ENCODE assay signal across 22 mouse cellular contexts in genomic region chr10:41245028-41245427, GRCm38 (mm10). TPM values are rescaled to one million over a fixed set of nuclear protein-coding genes. Genes with fewer than 3 reads are reported as not detected.
DNase-seq lines count a peak whose midpoint lies in the region; ATAC-seq lines count a peak whose summit lies in the region.
"Had no signal": no experiment of that assay in that cellular context is flagged by ENCODE, and none has a peak within 500 bp of the region (broad histone marks: within the 10 kb centered on the region; RNA-seq: fewer than 3 reads in every experiment).

No protein-coding gene starts in this region.

- H3K27me3 ChIP-seq in heart, embryonic 12.5 days (replicated peaks): no peaks in the 10 kb centered on the region
- H3K27me3 ChIP-seq in midbrain, embryonic 10.5 days (ENCODE audit: low read depth, poor library complexity, severe bottlenecking): no peaks in the 10 kb centered on the region
- H3K27me3 ChIP-seq in midbrain, embryonic 11.5 days (ENCODE audit: control insufficient read depth, insufficient read depth, low read length): no peaks in the 10 kb centered on the region
- no peaks in the 10 kb centered on the region for H3K27me3 ChIP-seq in embryonic facial prominence, embryonic 10.5 days (replicated peaks; ENCODE audit: low read depth, poor library complexity, severe bottlenecking)
- no peaks in the 10 kb centered on the region for H3K27me3 ChIP-seq in limb, embryonic 10.5 days (ENCODE audit: low read depth, poor library complexity, severe bottlenecking)
- H3K27me3 ChIP-seq: embryonic facial prominence, embryonic 13.5 days; heart, embryonic 13.5 days; limb, embryonic 13.5 days; liver, embryonic 15.5 days; Patski; stomach, embryonic 15.5 days had no signal

- no peak for DNase-seq in heart, adult 9 months (ENCODE audit: low spot score in 2 of 2)
- DNase-seq in midbrain, embryonic 10.5 days (ENCODE audit: low spot score): no peak
- DNase-seq in midbrain, embryonic 11.5 days (ENCODE audit: low spot score, missing footprints): no peak
- DNase-seq in embryonic facial prominence, embryonic 10.5 days (ENCODE audit: low spot score): no peak
- no peak for DNase-seq in limb, embryonic 10.5 days (ENCODE audit: low spot score)
- DNase-seq in urinary bladder, postnatal 4 days (ENCODE audit: low spot score in 2 of 2): no peak
- DNase-seq: adrenal gland, postnatal 10 days; cerebellum, adult 9-11 months; gastrocnemius, adult 2 months had no signal

- peaks cover 47% of the 10 kb centered on the region for H3K4me1 ChIP-seq in heart, embryonic 12.5 days (replicated peaks)
- peaks cover 12% of the 10 kb centered on the region for H3K4me1 ChIP-seq in midbrain, embryonic 10.5 days
- H3K4me1 ChIP-seq in midbrain, embryonic 11.5 days (ENCODE audit: control insufficient read depth, insufficient read depth, low read length): 0 out of 2 replicates have a peak, but pooled peaks cover 2% of the 10 kb centered on the region
- H3K4me1 ChIP-seq in embryonic facial prominence, embryonic 10.5 days: peaks cover 17% of the 10 kb centered on the region
- H3K4me1 ChIP-seq in limb, embryonic 10.5 days: peaks cover 10% of the 10 kb centered on the region
- H3K4me1 ChIP-seq: stomach, embryonic 15.5 days had no signal

- no peak overlapping the region for H3K4me2 ChIP-seq in heart, embryonic 12.5 days
- H3K4me2 ChIP-seq in midbrain, embryonic 11.5 days: no peak overlapping the region
- H3K4me2 ChIP-seq: embryonic facial prominence, embryonic 13.5 days; heart, embryonic 13.5 days; limb, embryonic 13.5 days; liver, embryonic 15.5 days; stomach, embryonic 15.5 days had no signal

- ATAC-seq in heart, embryonic 12.5 days (ENCODE audit: insufficient number of reproducible peaks, low FRiP score): no peak
- no peak for ATAC-seq in midbrain, embryonic 11.5 days (ENCODE audit: low FRiP score)
- ATAC-seq: activated CD4-positive, CD25-positive, alpha-beta regulatory T cell, adult 4 months; CD4-positive, CD25-positive, alpha-beta regulatory T cell, adult 4 months; forebrain, embryonic 16.5 days; intestine, postnatal 0 days; Patski had no signal

- H3K36me3 ChIP-seq in heart, embryonic 12.5 days: peaks cover 17% of the 10 kb centered on the region
- H3K36me3 ChIP-seq in midbrain, embryonic 10.5 days: no peaks in the 10 kb centered on the region
- no peaks in the 10 kb centered on the region for H3K36me3 ChIP-seq in midbrain, embryonic 11.5 days (ENCODE audit: control insufficient read depth, insufficient read depth, low read length)
- H3K36me3 ChIP-seq in embryonic facial prominence, embryonic 10.5 days (replicated peaks): no peaks in the 10 kb centered on the region
- H3K36me3 ChIP-seq in limb, embryonic 10.5 days: no peaks in the 10 kb centered on the region
- H3K36me3 ChIP-seq: embryonic facial prominence, embryonic 13.5 days; limb, embryonic 13.5 days; liver, embryonic 15.5 days; stomach, embryonic 15.5 days had no signal

- H3K27ac ChIP-seq in heart, embryonic 12.5 days (ENCODE audit: poor library complexity, severe bottlenecking): peak overlapping the region; percentile 25; the same call in 1 of the 2 replicates
- peak overlapping the region; percentile 59; the same call in 1 of the 2 replicates for H3K27ac ChIP-seq in midbrain, embryonic 10.5 days (replicated peaks)
- no peak overlapping the region for H3K27ac ChIP-seq in midbrain, embryonic 11.5 days (ENCODE audit: low read depth, low read length)
- H3K27ac ChIP-seq in embryonic facial prominence, embryonic 10.5 days (replicated peaks): 0 out of 2 replicates have a peak overlapping the region, but pooled peaks have one; percentile 25
- H3K27ac ChIP-seq in limb, embryonic 10.5 days: 0 out of 2 replicates have a peak overlapping the region, but pooled peaks have one; percentile 12
- H3K27ac ChIP-seq: embryonic facial prominence, embryonic 13.5 days; gastrocnemius, adult 2 months; heart, embryonic 13.5 days; hindbrain, postnatal 0 days; kidney, postnatal 0 days; limb, embryonic 13.5 days; liver, embryonic 15.5 days; stomach, embryonic 15.5 days had no signal

- no peak overlapping the region for H3K4me3 ChIP-seq in heart, embryonic 12.5 days
- no peak overlapping the region for H3K4me3 ChIP-seq in midbrain, embryonic 10.5 days
- H3K4me3 ChIP-seq in midbrain, embryonic 11.5 days (ENCODE audit: low read depth, low read length): no peak overlapping the region
- no peak overlapping the region for H3K4me3 ChIP-seq in embryonic facial prominence, embryonic 10.5 days
- no peak overlapping the region for H3K4me3 ChIP-seq in limb, embryonic 10.5 days
- H3K4me3 ChIP-seq: embryonic facial prominence, embryonic 13.5 days; gastrocnemius, adult 2 months; heart, embryonic 13.5 days; limb, embryonic 13.5 days; liver, embryonic 15.5 days; stomach, embryonic 15.5 days had no signal

- no peak overlapping the region for H3K9ac ChIP-seq in heart, embryonic 12.5 days
- no peak overlapping the region for H3K9ac ChIP-seq in midbrain, embryonic 11.5 days (ENCODE audit: low read length)
- H3K9ac ChIP-seq: embryonic facial prominence, embryonic 13.5 days; heart, embryonic 13.5 days; limb, embryonic 13.5 days; liver, embryonic 15.5 days; stomach, embryonic 15.5 days had no signal

- H3K9me3 ChIP-seq in heart, embryonic 12.5 days (replicated peaks): no peaks in the 10 kb centered on the region
- no peaks in the 10 kb centered on the region for H3K9me3 ChIP-seq in midbrain, embryonic 10.5 days (replicated peaks)
- no peaks in the 10 kb centered on the region for H3K9me3 ChIP-seq in midbrain, embryonic 11.5 days (ENCODE audit: control insufficient read depth, low read length)
- no peaks in the 10 kb centered on the region for H3K9me3 ChIP-seq in embryonic facial prominence, embryonic 10.5 days
- no peaks in the 10 kb centered on the region for H3K9me3 ChIP-seq in limb, embryonic 10.5 days (replicated peaks)
- H3K9me3 ChIP-seq: embryonic facial prominence, embryonic 13.5 days; heart, embryonic 13.5 days; limb, embryonic 13.5 days; liver, embryonic 15.5 days; stomach, embryonic 15.5 days had no signal

- WGBS in heart, embryonic 12.5 days: 87% methylated on average over 6 of the region's 6 CpGs
- WGBS in midbrain, embryonic 10.5 days: 89% methylated on average over 6 of the region's 6 CpGs
- WGBS in midbrain, embryonic 11.5 days: 93% methylated on average over 6 of the region's 6 CpGs
- WGBS in embryonic facial prominence, embryonic 10.5 days: 87% methylated on average over 6 of the region's 6 CpGs
- WGBS in limb, embryonic 10.5 days: 94% methylated on average over 6 of the region's 6 CpGs

RNA-seq across cellular contexts. Expression of gene Fig4, which starts 58.0 kb away (rescaled TPM):
- 48.1 and 52.5 TPM in 2 replicates for polyA plus RNA-seq in heart, embryonic 12.5 days (2016; fragmentation: Nextera tagmentation; extraction: Ambion mirVana)
- polyA plus RNA-seq in midbrain, embryonic 10.5 days (2016; fragmentation: Nextera tagmentation; extraction: Ambion mirVana): 16.3 and 21.3 TPM in 2 replicates
- 22.4 and 25.2 TPM in 2 replicates for polyA plus RNA-seq in midbrain, embryonic 11.5 days (2014; fragmentation: Nextera tagmentation; extraction: Ambion mirVana)
- 14.2 and 14.5 TPM in 2 replicates for polyA plus RNA-seq in embryonic facial prominence, embryonic 10.5 days (2016; fragmentation: Nextera tagmentation; extraction: Ambion mirVana)
- 13.2 and 14.7 TPM in 2 replicates for polyA plus RNA-seq in limb, embryonic 10.5 days (2016; fragmentation: Nextera tagmentation; extraction: Ambion mirVana)

RNA-seq across cellular contexts. Expression of gene Ak9, which starts 58.8 kb away (rescaled TPM):
- 0.14 and 0.26 TPM in 2 replicates for polyA plus RNA-seq in heart, embryonic 12.5 days (2016; fragmentation: Nextera tagmentation; extraction: Ambion mirVana)
- 0.04 TPM in 2 replicates for polyA plus RNA-seq in midbrain, embryonic 10.5 days (2016; fragmentation: Nextera tagmentation; extraction: Ambion mirVana)
- polyA plus RNA-seq in midbrain, embryonic 11.5 days (2014; fragmentation: Nextera tagmentation; extraction: Ambion mirVana): not detected in 2 replicates
- polyA plus RNA-seq in embryonic facial prominence, embryonic 10.5 days (2016; fragmentation: Nextera tagmentation; extraction: Ambion mirVana): 0.04 and 0.05 TPM in 2 replicates
- polyA plus RNA-seq in limb, embryonic 10.5 days (2016; fragmentation: Nextera tagmentation; extraction: Ambion mirVana): not detected in 2 replicates
- polyA plus RNA-seq: CD4-positive, CD25-positive, alpha-beta regulatory T cell, adult 4 months; intestine, postnatal 0 days; limb, embryonic 13.5 days; liver, embryonic 15.5 days had no signal
